Mouse (Mus musculus) liver, embryonic 15.5 days (tissue): ENCODE data around the gene Mgat3. TPM values are rescaled to one million over a fixed set of nuclear protein-coding genes. Genes with fewer than 3 reads are reported as not detected.

ENCODE experiments used
- ATAC-seq: fragments of 200-750 bp; cut with Nextera tagmentation; 2 replicates; pipeline ENCODE4 v1.8.0; 2017; ENCODE audit warnings: moderate number of reproducible peaks, mild to moderate bottlenecking, moderate library complexity; ENCODE audit not compliant: insufficient read depth
- H3K27ac ChIP-seq: fragments of 300-500 bp; sonication (generic); replicated peaks from 2 replicates; pipeline ENCODE4 v1.5.1; 2015; ENCODE audit warnings: mild to moderate bottlenecking, inconsistent platforms
- H3K27me3 ChIP-seq: fragments of 300-500 bp; sonication (generic); 2 replicates; pipeline ENCODE4 v1.6.1; 2015; ENCODE audit warnings: mild to moderate bottlenecking, inconsistent platforms
- H3K36me3 ChIP-seq: fragments of 300-500 bp; sonication (generic); replicated peaks from 2 replicates; pipeline ENCODE4 v1.6.1; 2015; ENCODE audit warnings: moderate library complexity, mild to moderate bottlenecking, inconsistent platforms
- H3K4me1 ChIP-seq: fragments of 300-500 bp; sonication (generic); replicated peaks from 2 replicates; pipeline ENCODE4 v1.6.1; 2015; ENCODE audit warnings: inconsistent platforms
- H3K4me2 ChIP-seq: fragments of 300-500 bp; sonication (generic); 2 replicates; pipeline ENCODE4 v1.6.1; 2015; ENCODE audit warnings: moderate library complexity, mild to moderate bottlenecking, inconsistent platforms
- H3K4me3 ChIP-seq: fragments of 300-500 bp; sonication (generic); replicated peaks from 2 replicates; pipeline ENCODE4 v1.5.1; 2015; ENCODE audit warnings: mild to moderate bottlenecking, inconsistent platforms
- H3K9ac ChIP-seq: fragments of 300-500 bp; sonication (generic); 2 replicates; pipeline ENCODE4 v1.6.1; 2015; ENCODE audit warnings: moderate library complexity, mild to moderate bottlenecking, inconsistent platforms
- H3K9me3 ChIP-seq: fragments of 300-500 bp; sonication (generic); replicated peaks from 2 replicates; pipeline ENCODE4 v1.6.1; 2016; ENCODE audit warnings: inconsistent platforms
- WGBS: fragments of 180-500 bp; shearing (Covaris S2); methylation state at CpG from one replicate; pipeline ENCODE4 v1.1.7; 2015; ENCODE audit warnings: mixed read lengths; ENCODE audit not compliant: insufficient replicate concordance; 5-methylcytosine and 5-hydroxymethylcytosine counted together
- polyA plus RNA-seq: library from polyadenylated mRNA; unstranded; fragments of >200 nt; fragmentation: Nextera tagmentation; extraction: Ambion mirVana; gene quantifications from 2 replicates; pipeline ENCODE4 v1.2.1, GENCODE M21; 2015

Gene Mgat3
- polyA plus RNA-seq, 1 experiment from 2014 or later, result 0.54 TPM

- H3K27ac ChIP-seq, result peak overlapping the region; percentile 99
- peak overlapping the region; percentile 80 for H3K9ac ChIP-seq
- no peak for ATAC-seq
- WGBS, result 46% methylated on average over 6 of the region's 6 CpGs
- H3K9me3 ChIP-seq, result no peaks in the 10 kb centered on the region
- no peaks in the 10 kb centered on the region for H3K27me3 ChIP-seq
- peaks cover 83% of the 10 kb centered on the region for H3K4me1 ChIP-seq
- H3K4me2 ChIP-seq, result peak overlapping the region; percentile 92
- peak overlapping the region; percentile 92 for H3K4me3 ChIP-seq
- peaks cover 72% of the 10 kb centered on the region for H3K36me3 ChIP-seq
Observed at GRCm38 (mm10) chr15:80254207-80254606, 80.7 kb downstream of the Mgat3 start.

- Histone ChIP-seq H3K4me2 (peak within 1 kb of the TSS; percentile 92), H3K36me3 (peaks cover 72% of the 10 kb centered on the region), H3K9me3 (no peaks in the 10 kb centered on the region), H3K9ac (peak within 1 kb of the TSS; percentile 96), H3K4me3 (peak within 1 kb of the TSS; percentile 92), H3K27ac (peak within 1 kb of the TSS; percentile 99), H3K4me1 (peaks cover 83% of the 10 kb centered on the region), H3K27me3 (no peaks in the 10 kb centered on the region)
- WGBS, result under 1% methylated on average over 62 of the region's 62 CpGs
- ATAC-seq, result peak; percentile 87
Observed at GRCm38 (mm10) chr15:80254847-80255645, 81.5 kb downstream of the Mgat3 start, which contains the start of gene Atf4. Gene Atf4 (plus strand): TSS chr15:80255184.

GRCm38 (mm10) chr15:80255646-80256121 lies 82.2 kb downstream of the Mgat3 start:
- ATAC-seq, result peak; percentile 43
- Histone ChIP-seq H3K4me1 (peaks cover 83% of the 10 kb centered on the region), H3K4me2 (peak overlapping the region; percentile 92), H3K9ac (peak overlapping the region; percentile 96), H3K36me3 (peaks cover 75% of the 10 kb centered on the region), H3K4me3 (peak overlapping the region; percentile 92), H3K27me3 (no peaks in the 10 kb centered on the region), H3K27ac (peak overlapping the region; percentile 99), H3K9me3 (no peaks in the 10 kb centered on the region)
- under 1% methylated on average over 51 of the region's 51 CpGs for WGBS

- ATAC-seq, result no peak
- H3K9me3 ChIP-seq, result no peaks in the 10 kb centered on the region
- 4% methylated on average over 16 of the region's 16 CpGs for WGBS
- H3K27ac ChIP-seq, result peak overlapping the region; percentile 99
- peak overlapping the region; percentile 92 for H3K4me3 ChIP-seq
- no peaks in the 10 kb centered on the region for H3K27me3 ChIP-seq
- peak overlapping the region; percentile 92 for H3K4me2 ChIP-seq
- peaks cover 77% of the 10 kb centered on the region for H3K4me1 ChIP-seq
- H3K36me3 ChIP-seq, result peaks cover 74% of the 10 kb centered on the region
- peak overlapping the region; percentile 96 for H3K9ac ChIP-seq
Observed at GRCm38 (mm10) chr15:80256242-80256641, 82.7 kb downstream of the Mgat3 start.

GRCm38 (mm10) chr15:80256656-80257601 lies 83.4 kb downstream of the Mgat3 start:
- H3K4me2 ChIP-seq, result peak overlapping the region; percentile 92
- no peak for ATAC-seq
- peak overlapping the region; percentile 92 for H3K4me3 ChIP-seq
- peak overlapping the region; percentile 96 for H3K9ac ChIP-seq
- no peaks in the 10 kb centered on the region for H3K27me3 ChIP-seq
- H3K9me3 ChIP-seq, result no peaks in the 10 kb centered on the region
- peak overlapping the region; percentile 99 for H3K27ac ChIP-seq
- H3K36me3 ChIP-seq, result peaks cover 71% of the 10 kb centered on the region
- 47% methylated on average over 12 of the region's 12 CpGs for WGBS
- peaks cover 73% of the 10 kb centered on the region for H3K4me1 ChIP-seq

- H3K4me3 ChIP-seq, result peak overlapping the region; percentile 92
- WGBS, result 32% methylated on average over 4 of the region's 4 CpGs
Observed at GRCm38 (mm10) chr15:80257602-80258239, 84.2 kb downstream of the Mgat3 start.

GRCm38 (mm10) chr15:80258240-80259170 lies 85.0 kb downstream of the Mgat3 start:
- H3K4me2 ChIP-seq, result peak overlapping the region; percentile 92
- peak overlapping the region; percentile 96 for H3K9ac ChIP-seq
- ATAC-seq, result peak; percentile 61
- H3K9me3 ChIP-seq, result no peaks in the 10 kb centered on the region
- peak overlapping the region; percentile 92 for H3K4me3 ChIP-seq
- peak overlapping the region; percentile 99 for H3K27ac ChIP-seq
- H3K27me3 ChIP-seq, result no peaks in the 10 kb centered on the region
- H3K36me3 ChIP-seq, result peaks cover 59% of the 10 kb centered on the region
- peaks cover 75% of the 10 kb centered on the region for H3K4me1 ChIP-seq
- WGBS, result 41% methylated on average over 11 of the region's 11 CpGs

More at GRCm38 (mm10) chr15:80257602-80258239, 84.2 kb downstream of the Mgat3 start:
- Histone ChIP-seq H3K4me1 (peaks cover 75% of the 10 kb centered on the region), H3K27me3 (no peaks in the 10 kb centered on the region), H3K9me3 (no peaks in the 10 kb centered on the region), H3K9ac (peak overlapping the region; percentile 96), H3K4me2 (peak overlapping the region; percentile 92), H3K36me3 (peaks cover 67% of the 10 kb centered on the region), H3K27ac (peak overlapping the region; percentile 99)
- ATAC-seq, result no peak

GRCm38 (mm10) chr15:80259406-80260045 lies 86.0 kb downstream of the Mgat3 start:
- peaks cover 58% of the 10 kb centered on the region for H3K36me3 ChIP-seq
- H3K9ac ChIP-seq, result 0 out of 2 replicates have a peak overlapping the region, but pooled peaks have one; percentile 96
- peak overlapping the region; percentile 92 for H3K4me2 ChIP-seq
- H3K27ac ChIP-seq, result peak overlapping the region; percentile 99
- H3K9me3 ChIP-seq, result no peaks in the 10 kb centered on the region
- no peaks in the 10 kb centered on the region for H3K27me3 ChIP-seq
- H3K4me3 ChIP-seq, result no peak overlapping the region
- 83% methylated on average over 8 of the region's 8 CpGs for WGBS
- ATAC-seq, result no peak
- peaks cover 71% of the 10 kb centered on the region for H3K4me1 ChIP-seq

GRCm38 (mm10) chr15:80260677-80261076 lies 87.2 kb downstream of the Mgat3 start:
- ATAC-seq, result no peak
- no peaks in the 10 kb centered on the region for H3K9me3 ChIP-seq
- H3K9ac ChIP-seq, result no peak overlapping the region
- no peak overlapping the region for H3K4me2 ChIP-seq
- WGBS, result 7% methylated on average over 3 of the region's 3 CpGs
- H3K36me3 ChIP-seq, result peaks cover 58% of the 10 kb centered on the region
- H3K4me3 ChIP-seq, result no peak overlapping the region
- no peaks in the 10 kb centered on the region for H3K27me3 ChIP-seq
- H3K4me1 ChIP-seq, result peaks cover 71% of the 10 kb centered on the region
- H3K27ac ChIP-seq, result peak overlapping the region; percentile 99; the same call in 1 of the 2 replicates
